8 mouse cellular contexts compared by ENCODE assay signal in genomic region chr15:12321091-12321787, GRCm38 (mm10). TPM values are rescaled to one million over a fixed set of nuclear protein-coding genes. Genes with fewer than 3 reads are reported as not detected.
A peak's percentile ranks its signal among the peaks of the same experiment; 100 is the strongest.
DNase-seq lines count a peak whose midpoint lies in the region; ATAC-seq lines count a peak whose summit lies in the region.

Gene Golph3, plus strand, starts transcription at chr15:12321450.

- H3K36me3 ChIP-seq in hindbrain, embryonic 12.5 days: no peaks in the 10 kb centered on the region

- H3K9ac ChIP-seq in hindbrain, embryonic 12.5 days: peak within 1 kb of the TSS; percentile 99

- H3K4me3 ChIP-seq in hindbrain, embryonic 12.5 days: peak within 1 kb of the TSS; percentile 98

- peak; percentile 97 for DNase-seq in Muller cell, postnatal 12 days (ENCODE audit: inconsistent ontology term)
- peak; percentile 96 for DNase-seq in cerebellum, adult 9-11 months
- DNase-seq in frontal cortex, postnatal 10 days (ENCODE audit: low spot score in 2 of 2): peak; percentile 89 to 94
- peak; percentile 92 to 94 for DNase-seq in layer of hippocampus, postnatal 14 days (ENCODE audit: low spot score in 2 of 2)
- DNase-seq in lung, postnatal 14 days: peak; percentile 97
- peak; percentile 80 for DNase-seq in retina, adult 2 months (ENCODE audit: low read depth, low spot score)
- DNase-seq in thymus, postnatal 36 days: peak; percentile 93 to 94

- H3K9me3 ChIP-seq in hindbrain, embryonic 12.5 days (replicated peaks): no peaks in the 10 kb centered on the region

- WGBS in hindbrain, embryonic 12.5 days: 0% methylated on average over 71 of the region's 74 CpGs

- ATAC-seq in hindbrain, embryonic 12.5 days (ENCODE audit: low FRiP score): peak; percentile 98

- peaks cover 17% of the 10 kb centered on the region; the same call in 1 of the 2 replicates for H3K27me3 ChIP-seq in hindbrain, embryonic 12.5 days

- peak within 1 kb of the TSS; percentile 70 for H3K4me2 ChIP-seq in hindbrain, embryonic 12.5 days (replicated peaks)

- H3K27ac ChIP-seq in hindbrain, embryonic 12.5 days: peak within 1 kb of the TSS; percentile 96

- H3K4me1 ChIP-seq in hindbrain, embryonic 12.5 days: peaks cover 24% of the 10 kb centered on the region

RNA-seq across cellular contexts. Expression of gene Golph3, which starts in this region (rescaled TPM):
- polyA plus RNA-seq in hindbrain, embryonic 12.5 days (2016; fragmentation: Nextera tagmentation; extraction: Ambion mirVana): 97.9 and 107 TPM in 2 replicates
- 10 to 100 TPM; 95.2 to 96.1 TPM for total RNA-seq in layer of hippocampus, postnatal 14 days (2021)

Comparison
In these comparisons a context has a peak if more than half of its experiments do, and no peak if none do; other contexts are left out.
1. Peak in every context shown above with its lines: DNase-seq, ATAC-seq, H3K4me3 ChIP-seq and H3K27ac ChIP-seq.